In the genomic region with DNA sequence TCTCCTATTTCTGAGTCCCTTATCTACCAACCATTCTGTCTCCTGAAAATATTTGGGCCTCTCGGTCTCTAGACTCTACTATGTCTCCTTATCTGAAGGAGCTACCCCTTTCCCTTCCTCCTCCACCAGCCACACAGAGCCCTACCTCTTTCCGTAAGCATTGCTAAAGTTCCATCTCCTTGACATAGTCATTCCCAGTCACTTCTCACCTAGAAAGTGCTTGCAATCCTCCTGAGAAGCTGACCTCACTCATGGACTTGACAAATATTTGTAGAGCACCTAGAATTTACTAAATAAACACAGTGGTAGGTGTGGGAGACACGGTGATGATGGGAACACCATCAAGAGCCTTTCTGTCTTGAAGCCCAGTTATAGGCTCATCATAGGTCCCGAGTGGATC, we compare ENCODE assay signal across 16 mouse cellular contexts.
"Had no signal": no experiment of that assay in that cellular context is flagged by ENCODE, and none has a peak within 500 bp of the region (broad histone marks: within the 10 kb centered on the region; RNA-seq: fewer than 3 reads in every experiment).

No protein-coding gene starts in this region.

- H3K27ac ChIP-seq: liver, embryonic 13.5 days; liver, embryonic 15.5 days; macrophage; midbrain, embryonic 13.5 days; midbrain, embryonic 15.5 days; neural tube, embryonic 12.5 days; stomach, embryonic 15.5 days had no signal

- H3K27me3 ChIP-seq: liver, embryonic 13.5 days; liver, embryonic 15.5 days; midbrain, embryonic 13.5 days; midbrain, embryonic 15.5 days; neural tube, embryonic 12.5 days; stomach, embryonic 15.5 days had no signal

- H3K9ac ChIP-seq: liver, embryonic 13.5 days; liver, embryonic 15.5 days; liver, postnatal 0 days; lung, embryonic 14.5 days; midbrain, embryonic 13.5 days; midbrain, embryonic 15.5 days; neural tube, embryonic 12.5 days; stomach, embryonic 15.5 days had no signal

- DNase-seq: liver, embryonic 13.5 days; liver, postnatal 0 days; lung, embryonic 14.5 days; right cerebral cortex, postnatal 14 days; thymus, adult 18-20 months; thymus, postnatal 14 days; thymus, postnatal 36 days had no signal

- H3K36me3 ChIP-seq: liver, embryonic 13.5 days; liver, embryonic 15.5 days; midbrain, embryonic 13.5 days; midbrain, embryonic 15.5 days; neural tube, embryonic 12.5 days; stomach, embryonic 15.5 days had no signal

- H3K4me3 ChIP-seq: liver, embryonic 13.5 days; liver, embryonic 15.5 days; megakaryocyte, embryonic 14.5 days; midbrain, embryonic 13.5 days; midbrain, embryonic 15.5 days; neural tube, embryonic 12.5 days; stomach, embryonic 15.5 days had no signal

- H3K4me1 ChIP-seq: liver, embryonic 13.5 days; liver, embryonic 15.5 days; midbrain, embryonic 13.5 days; midbrain, embryonic 15.5 days; neural tube, embryonic 12.5 days; stomach, embryonic 15.5 days had no signal

- H3K9me3 ChIP-seq: liver, embryonic 13.5 days; liver, embryonic 15.5 days; megakaryocyte, embryonic 14.5 days; midbrain, embryonic 13.5 days; midbrain, embryonic 15.5 days; neural tube, embryonic 12.5 days; stomach, embryonic 15.5 days had no signal

- ATAC-seq: liver, postnatal 0 days; midbrain, embryonic 13.5 days; midbrain, embryonic 15.5 days had no signal

- H3K4me2 ChIP-seq: liver, embryonic 11.5 days; liver, embryonic 13.5 days; liver, embryonic 15.5 days; lung, embryonic 14.5 days; midbrain, embryonic 11.5 days; midbrain, embryonic 13.5 days; midbrain, embryonic 15.5 days; neural tube, embryonic 12.5 days; stomach, embryonic 15.5 days had no signal
